Mouse (Mus musculus): ENCODE measurements around the gene Maml2. TPM values are rescaled to one million over a fixed set of nuclear protein-coding genes. Genes with fewer than 3 reads are reported as not detected.

The Maml2 gene
- polyA plus RNA-seq, 1 experiment from 2014 or later = 9.8 TPM

Small RNAs within 50 kb of the gene (microRNA-seq; reads per million reads assigned to microRNA genes)
- not detected for gene Gm22643 (ENCODE audit: borderline number of aligned reads)

Other genes starting within 250 kb of the Maml2 start
- gene Jrkl, start 52.1 kb upstream of the Maml2 start, polyA plus RNA-seq (2014; fragmentation: Nextera tagmentation; extraction: Ambion mirVana) = 9.1 and 9.6 TPM in 2 replicates
- gene Ccdc82, start 51.0 kb upstream of the Maml2 start, polyA plus RNA-seq (2014; fragmentation: Nextera tagmentation; extraction: Ambion mirVana) = 7.7 and 10.5 TPM in 2 replicates
- gene Gm17571, start 148.8 kb downstream of the Maml2 start, polyA plus RNA-seq (2014; fragmentation: Nextera tagmentation; extraction: Ambion mirVana) = not detected in 2 replicates

All from embryonic facial prominence, embryonic 14.5 days (tissue).